Mouse (Mus musculus): ENCODE measurements around the gene Sln. TPM values are rescaled to one million over a fixed set of nuclear protein-coding genes. Genes with fewer than 3 reads are reported as not detected.

The Sln gene
- polyA plus RNA-seq, 1 experiment = 0.15 TPM

DNA sequence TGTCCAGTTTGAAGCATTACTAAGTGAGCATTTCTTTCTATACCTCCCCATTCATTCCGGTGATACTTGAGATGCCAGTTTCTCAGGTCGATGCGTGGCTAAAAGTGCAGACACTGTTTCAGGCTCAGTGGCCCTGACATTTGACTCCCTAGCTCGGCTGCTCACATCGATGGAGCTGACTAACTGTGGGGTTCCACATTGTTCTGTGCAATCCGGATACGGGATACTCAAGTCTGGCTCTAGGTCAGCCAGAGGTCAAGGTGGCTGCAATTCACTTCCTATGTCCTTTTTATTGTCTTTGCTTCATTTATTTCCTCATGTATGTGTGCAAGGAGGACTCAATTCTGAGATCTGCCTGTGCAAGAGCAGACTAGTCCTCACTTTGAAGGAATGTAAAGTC lies 45.9 kb downstream of the Sln start:
- 56% methylated on average over 7 of the region's 7 CpGs for WGBS
- no peak for DNase-seq (ENCODE audit: low read depth, low spot score)

DNA sequence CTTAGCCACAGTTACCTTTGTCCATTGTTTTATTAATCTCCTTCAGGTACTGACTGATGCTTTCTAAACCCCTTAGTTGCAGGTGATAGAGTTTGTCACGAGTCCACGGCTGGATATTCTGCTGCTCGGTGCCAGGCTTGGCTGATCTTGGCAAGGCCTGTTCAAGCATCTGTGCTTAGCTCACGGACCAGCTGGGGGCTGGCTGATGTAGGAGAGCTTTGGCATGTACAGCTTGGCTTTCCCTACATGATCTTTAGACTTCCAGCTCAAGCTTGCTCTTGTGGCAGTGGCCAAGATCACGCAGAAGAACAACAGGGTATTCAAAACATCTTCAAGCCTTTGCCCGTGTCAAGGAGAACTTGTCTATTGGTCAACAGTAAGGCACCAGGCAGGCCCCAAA lies 49.9 kb downstream of the Sln start:
- no peak for DNase-seq (ENCODE audit: low read depth, low spot score)
- WGBS = 76% methylated on average over 6 of the region's 6 CpGs

DNA sequence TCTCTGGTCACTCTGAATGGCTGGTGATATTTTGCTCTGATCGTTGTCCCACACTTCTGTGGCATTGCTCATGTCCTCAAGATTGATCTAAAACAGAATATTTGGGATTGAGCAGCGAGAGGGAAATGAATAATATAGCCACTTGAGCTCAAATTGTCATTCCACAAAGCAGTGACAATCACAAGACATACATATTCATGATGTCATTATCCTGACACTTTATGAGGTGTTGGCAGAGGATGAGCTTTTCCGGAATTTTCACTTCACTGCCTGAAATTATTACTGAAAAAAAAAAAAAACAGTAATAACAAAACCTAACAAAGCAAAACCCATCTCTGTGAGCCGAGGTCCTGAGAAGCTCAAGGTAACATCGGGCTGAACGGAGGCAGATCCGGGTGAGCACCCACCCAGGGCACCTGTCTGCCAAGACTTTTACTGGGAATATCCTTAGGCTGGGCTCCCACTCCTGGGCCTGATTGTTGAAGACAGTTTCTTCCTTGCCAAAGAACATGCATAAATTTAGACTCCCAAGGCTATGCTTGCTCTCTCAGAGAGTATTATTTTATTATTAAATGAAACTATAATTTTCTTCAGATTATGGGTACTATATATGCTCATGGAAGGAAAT lies 53.4 kb downstream of the Sln start:
- WGBS = 88% methylated on average over 7 of the region's 7 CpGs
- DNase-seq (ENCODE audit: low read depth, low spot score) = no peak

Other genes with a start within 250 kb of the Sln start
- 27.9 and 32.8 TPM in 2 replicates for gene Acat1, start 239.8 kb upstream of the Sln start, polyA plus RNA-seq (2012; rRNA removed)
- 2.3 and 3.4 TPM in 2 replicates for gene Cul5, start 180.2 kb upstream of the Sln start, polyA plus RNA-seq (2012; rRNA removed)
- 0.07 and 0.23 TPM in 2 replicates for gene Rab39, start 143.9 kb upstream of the Sln start, polyA plus RNA-seq (2012; rRNA removed)
- 56.0 and 73.4 TPM in 2 replicates for gene Slc35f2, start 78.6 kb upstream of the Sln start, polyA plus RNA-seq (2012; rRNA removed)
- 0.04 and 0.06 TPM in 2 replicates for gene Elmod1, start 125.1 kb downstream of the Sln start, polyA plus RNA-seq (2012; rRNA removed)
- gene Tnfaip8l3, start 218.2 kb downstream of the Sln start, polyA plus RNA-seq (2012; rRNA removed) = 3.0 and 5.1 TPM in 2 replicates